Mouse (Mus musculus) MEL (cell line): ENCODE measurements at regions not wholly inside any gene's neighbourhood (a gene's known extent, or its start where the extent isn't known, plus 50 kb on each side); places are given as distances from the start of the nearest gene placed in this dataset.

Experiments used
- CHD1 ChIP-seq: IDR thresholded peaks from 2 replicates; pipeline ENCODE4 v1.6.1; 2012; ENCODE audit warnings: low read depth, mild to moderate bottlenecking, inconsistent platforms, low read length, improper control_type of control experiment
- CTCF ChIP-seq, 3 experiments: IDR thresholded peaks in 2 of 3; conservative IDR thresholded peaks in 1 of 3; 2 replicates each; pipeline ENCODE4 v1.5.1; 2011 to 2012; ENCODE audit warnings: low read length in 3 of 3, low read depth in 2 of 3, mild to moderate bottlenecking in 2 of 3, improper control_type of control experiment in 1 of 3, inconsistent platforms in 1 of 3, mixed read lengths in 1 of 3, moderate library complexity in 1 of 3; ENCODE audit not compliant: control insufficient read depth in 1 of 3, insufficient read depth in 1 of 3, poor library complexity in 1 of 3, severe bottlenecking in 1 of 3
- EP300 ChIP-seq, 2 experiments: IDR thresholded peaks; 2 replicates each; pipeline ENCODE4 v1.6.1; 2011; ENCODE audit warnings: improper control_type of control experiment in 2 of 2, low read length in 2 of 2, low read depth in 1 of 2, mild to moderate bottlenecking in 1 of 2
- KAT2A ChIP-seq: conservative IDR thresholded peaks from 2 replicates; pipeline ENCODE4 v1.6.1; 2012; ENCODE audit warnings: low read depth, low read length, improper control_type of control experiment, inconsistent platforms
- MAX ChIP-seq: IDR thresholded peaks from 2 replicates; pipeline ENCODE4 v1.6.1; 2011; ENCODE audit warnings: low read length, improper control_type of control experiment
- POLR2AphosphoS2 ChIP-seq: IDR thresholded peaks from 2 replicates; pipeline ENCODE4 v1.6.1; 2011; ENCODE audit warnings: low read length, improper control_type of control experiment
- SIN3A ChIP-seq: IDR thresholded peaks from 2 replicates; pipeline ENCODE4 v1.6.1; 2012; ENCODE audit warnings: low read length, improper control_type of control experiment, inconsistent platforms
- TBP ChIP-seq: IDR thresholded peaks from 2 replicates; pipeline ENCODE4 v1.8.0; 2011; ENCODE audit warnings: low read depth, low read length, improper control_type of control experiment
- ZC3H11A ChIP-seq: IDR thresholded peaks from 2 replicates; pipeline ENCODE4 v1.6.1; 2012; ENCODE audit warnings: low read depth, mild to moderate bottlenecking, inconsistent platforms, low read length, improper control_type of control experiment
- ZMIZ1 ChIP-seq: IDR thresholded peaks from 2 replicates; pipeline ENCODE4 v1.6.1; 2012; ENCODE audit warnings: low read depth, mild to moderate bottlenecking, inconsistent platforms, low read length, improper control_type of control experiment, moderate library complexity

DNA sequence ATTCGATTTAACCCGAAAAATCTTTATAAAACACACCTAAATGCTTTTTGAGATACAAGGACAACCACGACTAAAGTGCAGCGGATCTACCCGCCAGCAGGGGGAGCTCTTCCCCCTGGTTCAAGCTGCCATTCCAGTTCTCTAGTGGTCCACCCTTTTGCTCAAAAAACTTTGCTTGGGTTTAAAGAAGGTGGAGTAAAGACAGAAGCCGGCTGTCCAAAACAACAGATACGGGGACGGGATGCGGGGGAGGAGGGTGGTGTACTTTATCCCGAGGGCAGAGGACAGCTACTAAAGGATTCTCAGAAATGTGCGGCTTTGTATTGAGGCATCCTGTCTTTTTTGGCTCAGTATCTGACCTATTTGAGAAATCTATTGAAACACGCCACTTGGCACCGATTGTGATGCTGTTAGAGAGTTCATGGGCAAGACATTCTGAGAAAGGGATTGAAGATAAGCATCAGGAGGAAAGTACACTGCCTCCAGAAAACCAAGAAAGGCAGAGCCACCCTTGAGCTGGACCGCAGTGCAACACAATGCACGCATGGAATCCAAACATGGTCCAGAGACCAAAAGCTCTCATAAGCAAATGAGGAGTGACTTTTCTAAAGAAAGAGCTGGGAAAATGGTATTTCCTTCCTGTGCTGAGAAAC lies 385.6 kb upstream of the 9430069I07Rik start:
- TF ChIP-seq CHD1 (no peak), EP300 (IDR thresholded peaks at IDR 0.05; ENCODE audit: low read depth in 1 of 2, low read length in 2 of 2) (no peak), POLR2AphosphoS2 (no peak), KAT2A (no peak), ZMIZ1 (no peak), MAX (no peak), CTCF (IDR thresholded peaks at IDR 0.05 in 2 of 3, conservative IDR thresholded peaks at IDR 0.05 in 1 of 3; ENCODE audit: control insufficient read depth in 1 of 3, insufficient read depth in 1 of 3, low read depth in 2 of 3, low read length in 3 of 3, poor library complexity in 1 of 3, severe bottlenecking in 1 of 3) (peak; percentile 91 to 95 (median 93)), SIN3A (no peak), ZC3H11A (peak; percentile 66), TBP (no peak)
